24 mouse cellular contexts compared by ENCODE assay signal in the genomic region with DNA sequence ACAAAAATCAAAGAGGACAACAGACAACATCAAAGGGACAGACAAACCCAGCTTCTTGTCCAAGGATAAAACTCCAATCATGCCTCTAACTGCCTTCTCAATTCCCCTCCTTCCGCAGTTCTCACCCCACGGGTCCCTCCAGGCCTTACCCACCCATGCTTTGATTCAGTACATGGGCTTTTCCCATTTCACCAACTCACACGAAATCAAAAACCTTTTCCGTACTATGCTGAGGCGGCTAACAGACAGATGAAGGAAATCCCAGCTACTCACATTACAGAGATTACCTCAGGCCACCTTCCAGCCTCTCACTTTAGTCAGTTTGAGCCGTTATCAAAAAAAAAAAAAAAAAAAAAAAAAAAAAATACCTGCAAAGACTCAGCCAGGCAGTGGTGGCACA.
DNase-seq lines count a peak whose midpoint lies in the region; ATAC-seq and TF ChIP-seq lines count a peak whose summit lies in the region.
"Had no signal": no experiment of that assay in that cellular context is flagged by ENCODE, and none has a peak within 500 bp of the region (broad histone marks: within the 10 kb centered on the region; RNA-seq: fewer than 3 reads in every experiment).

No protein-coding gene starts in this region.

- no peak for DNase-seq in heart, adult 9 months (ENCODE audit: low spot score in 2 of 2)
- no peak for DNase-seq in liver, embryonic 11.5 days (ENCODE audit: low spot score)
- DNase-seq in liver, postnatal 0 days, result no peak
- no peak for DNase-seq in heart, postnatal 0 days (ENCODE audit: low spot score)
- DNase-seq in kidney, postnatal 10 days, result no peak
- DNase-seq: adrenal gland, postnatal 25 days; cerebellum, adult 11-12 months; cerebellum, adult 9-11 months; gastrocnemius, postnatal 25 days; kidney, adult 2 months; layer of hippocampus, postnatal 36 days; left cerebral cortex, postnatal 4 days; lung, adult 2 months; lung, postnatal 10 days; midbrain, embryonic 14.5 days; spleen, adult 18-20 months had no signal

- no peak overlapping the region for H3K4me3 ChIP-seq in heart, embryonic 11.5 days (ENCODE audit: low read depth, low read length)
- no peak overlapping the region for H3K4me3 ChIP-seq in liver, embryonic 11.5 days (ENCODE audit: low read depth, low read length)
- H3K4me3 ChIP-seq in liver, postnatal 0 days (ENCODE audit: low read depth, low read length), result no peak overlapping the region
- H3K4me3 ChIP-seq in heart, postnatal 0 days (ENCODE audit: low read depth, low read length), result no peak overlapping the region
- H3K4me3 ChIP-seq in liver, embryonic 16.5 days (ENCODE audit: low read depth, low read length), result no peak overlapping the region
- H3K4me3 ChIP-seq in intestine, embryonic 16.5 days (ENCODE audit: low read length), result no peak overlapping the region
- H3K4me3 ChIP-seq: embryonic facial prominence, embryonic 13.5 days; forebrain, embryonic 10.5 days; forebrain, embryonic 15.5 days had no signal

- WGBS in heart, embryonic 11.5 days (ENCODE audit: insufficient replicate concordance), result 65% methylated on average over 6 of the region's 6 CpGs
- 77% methylated on average over 6 of the region's 6 CpGs for WGBS in liver, embryonic 11.5 days
- WGBS in liver, postnatal 0 days (ENCODE audit: insufficient replicate concordance), result 76% methylated on average over 6 of the region's 6 CpGs
- WGBS in heart, postnatal 0 days, result 67% methylated on average over 6 of the region's 6 CpGs
- WGBS in liver, embryonic 16.5 days (ENCODE audit: insufficient replicate concordance), result 56% methylated on average over 6 of the region's 6 CpGs
- whole genome bisulfite sequencing in intestine, embryonic 16.5 days, result 86% methylated on average over 6 of the region's 6 CpGs

- TF ChIP-seq EP300 in liver, postnatal 0 days (IDR thresholded peaks at IDR 0.05; ENCODE audit: low read depth), result no peak
- no peak for TF ChIP-seq EP300 in heart, postnatal 0 days (IDR thresholded peaks at IDR 0.05; ENCODE audit: low read depth)

- H3K4me2 ChIP-seq in heart, embryonic 11.5 days, result peak overlapping the region; percentile 41; the same call in 1 of the 2 replicates
- H3K4me2 ChIP-seq in liver, embryonic 11.5 days, result peak overlapping the region; percentile 37
- H3K4me2 ChIP-seq in liver, postnatal 0 days (ENCODE audit: low read depth, low read length), result no peak overlapping the region
- no peak overlapping the region for H3K4me2 ChIP-seq in heart, postnatal 0 days (ENCODE audit: low read depth, low read length)
- H3K4me2 ChIP-seq in liver, embryonic 16.5 days (ENCODE audit: low read depth, low read length), result 0 out of 2 replicates have a peak overlapping the region, but pooled peaks have one; percentile 36
- H3K4me2 ChIP-seq in intestine, embryonic 16.5 days (ENCODE audit: low read depth, low read length), result no peak overlapping the region
- H3K4me2 ChIP-seq: embryonic facial prominence, embryonic 13.5 days; forebrain, embryonic 15.5 days; hindbrain, embryonic 14.5 days had no signal

- ATAC-seq in heart, embryonic 11.5 days (replicated peaks; ENCODE audit: insufficient number of reproducible peaks, low FRiP score, low TSS enrichment), result no peak
- ATAC-seq in liver, embryonic 11.5 days (replicated peaks; ENCODE audit: low FRiP score), result no peak
- ATAC-seq in liver, postnatal 0 days, result no peak
- no peak for ATAC-seq in heart, postnatal 0 days (ENCODE audit: insufficient read depth, low read depth)
- no peak for ATAC-seq in liver, embryonic 16.5 days (ENCODE audit: low read depth)
- ATAC-seq in intestine, embryonic 16.5 days, result no peak
- ATAC-seq: forebrain, embryonic 15.5 days had no signal

- no peaks in the 10 kb centered on the region for H3K9me3 ChIP-seq in heart, embryonic 11.5 days (replicated peaks; ENCODE audit: control insufficient read depth, low read length)
- H3K9me3 ChIP-seq in liver, embryonic 11.5 days (ENCODE audit: control insufficient read depth, low read length), result no peaks in the 10 kb centered on the region
- H3K9me3 ChIP-seq in liver, postnatal 0 days (ENCODE audit: low read length), result no peaks in the 10 kb centered on the region
- no peaks in the 10 kb centered on the region for H3K9me3 ChIP-seq in heart, postnatal 0 days (replicated peaks; ENCODE audit: control insufficient read depth, low read length)
- no peaks in the 10 kb centered on the region for H3K9me3 ChIP-seq in liver, embryonic 16.5 days (replicated peaks; ENCODE audit: control insufficient read depth, low read length)
- H3K9me3 ChIP-seq in intestine, embryonic 16.5 days (ENCODE audit: control insufficient read depth, low read length), result no peaks in the 10 kb centered on the region
- H3K9me3 ChIP-seq: embryonic facial prominence, embryonic 13.5 days; forebrain, embryonic 10.5 days; forebrain, embryonic 15.5 days had no signal

- H3K36me3 ChIP-seq in heart, embryonic 11.5 days (ENCODE audit: control insufficient read depth, insufficient read depth, low read length), result no peaks in the 10 kb centered on the region
- H3K36me3 ChIP-seq in liver, embryonic 11.5 days (ENCODE audit: control insufficient read depth, insufficient read depth, low read length), result no peaks in the 10 kb centered on the region
- no peaks in the 10 kb centered on the region for H3K36me3 ChIP-seq in liver, postnatal 0 days (replicated peaks; ENCODE audit: insufficient read depth, low read length)
- H3K36me3 ChIP-seq in heart, postnatal 0 days (replicated peaks; ENCODE audit: control insufficient read depth, insufficient read depth, low read length), result no peaks in the 10 kb centered on the region
- no peaks in the 10 kb centered on the region for H3K36me3 ChIP-seq in liver, embryonic 16.5 days (ENCODE audit: control insufficient read depth, insufficient read depth)
- H3K36me3 ChIP-seq in intestine, embryonic 16.5 days (ENCODE audit: control insufficient read depth, insufficient read depth, low read length), result no peaks in the 10 kb centered on the region
- H3K36me3 ChIP-seq: embryonic facial prominence, embryonic 13.5 days; forebrain, embryonic 10.5 days; forebrain, embryonic 15.5 days had no signal

- H3K9ac ChIP-seq in heart, embryonic 11.5 days (ENCODE audit: low read depth, low read length), result no peak overlapping the region
- no peak overlapping the region for H3K9ac ChIP-seq in liver, embryonic 11.5 days (ENCODE audit: low read depth, low read length)
- no peak overlapping the region for H3K9ac ChIP-seq in liver, postnatal 0 days (replicated peaks)
- no peak overlapping the region for H3K9ac ChIP-seq in heart, postnatal 0 days (replicated peaks; ENCODE audit: low read depth, low read length)
- no peak overlapping the region for H3K9ac ChIP-seq in liver, embryonic 16.5 days (ENCODE audit: low read depth, low read length)
- no peak overlapping the region for H3K9ac ChIP-seq in intestine, embryonic 16.5 days (ENCODE audit: low read depth, low read length)
- H3K9ac ChIP-seq: embryonic facial prominence, embryonic 13.5 days; forebrain, embryonic 15.5 days; hindbrain, embryonic 14.5 days had no signal

- H3K27me3 ChIP-seq in heart, embryonic 11.5 days (ENCODE audit: control insufficient read depth, insufficient read depth, low read length), result no peaks in the 10 kb centered on the region
- no peaks in the 10 kb centered on the region for H3K27me3 ChIP-seq in liver, embryonic 11.5 days (replicated peaks; ENCODE audit: control insufficient read depth, insufficient read depth, low read length)
- H3K27me3 ChIP-seq in liver, postnatal 0 days (ENCODE audit: insufficient read depth, low read length), result no peaks in the 10 kb centered on the region
- H3K27me3 ChIP-seq in heart, postnatal 0 days (ENCODE audit: control insufficient read depth, insufficient read depth, low read length), result no peaks in the 10 kb centered on the region
- no peaks in the 10 kb centered on the region for H3K27me3 ChIP-seq in liver, embryonic 16.5 days (ENCODE audit: control insufficient read depth, insufficient read depth, low read depth, low read length)
- H3K27me3 ChIP-seq in intestine, embryonic 16.5 days (replicated peaks; ENCODE audit: control insufficient read depth, insufficient read depth, low read length), result no peaks in the 10 kb centered on the region
- H3K27me3 ChIP-seq: embryonic facial prominence, embryonic 13.5 days; forebrain, embryonic 15.5 days had no signal

- H3K4me1 ChIP-seq in heart, embryonic 11.5 days (ENCODE audit: control insufficient read depth, insufficient read depth, low read length), result peaks cover 19% of the 10 kb centered on the region
- H3K4me1 ChIP-seq in liver, embryonic 11.5 days (replicated peaks; ENCODE audit: control insufficient read depth, insufficient read depth, low read length), result peaks cover 22% of the 10 kb centered on the region
- peaks cover 23% of the 10 kb centered on the region for H3K4me1 ChIP-seq in liver, postnatal 0 days (ENCODE audit: insufficient read depth)
- peaks cover 26% of the 10 kb centered on the region for H3K4me1 ChIP-seq in heart, postnatal 0 days (ENCODE audit: control insufficient read depth, insufficient read depth)
- peaks cover 12% of the 10 kb centered on the region for H3K4me1 ChIP-seq in liver, embryonic 16.5 days (ENCODE audit: control insufficient read depth, low read depth, low read length)
- H3K4me1 ChIP-seq in intestine, embryonic 16.5 days (ENCODE audit: control insufficient read depth, insufficient read depth, low read length), result no peaks in the 10 kb centered on the region
- H3K4me1 ChIP-seq: embryonic facial prominence, embryonic 13.5 days; forebrain, embryonic 15.5 days had no signal

- TF ChIP-seq CTCF in liver, postnatal 0 days (IDR thresholded peaks at IDR 0.05; ENCODE audit: low read depth), result no peak
- no peak for TF ChIP-seq CTCF in heart, postnatal 0 days (IDR thresholded peaks at IDR 0.05; ENCODE audit: low read depth)

- peak overlapping the region; percentile 69 for H3K27ac ChIP-seq in heart, embryonic 11.5 days (ENCODE audit: low read depth, low read length)
- H3K27ac ChIP-seq in liver, embryonic 11.5 days (ENCODE audit: low read depth, low read length), result no peak overlapping the region
- no peak overlapping the region for H3K27ac ChIP-seq in liver, postnatal 0 days (ENCODE audit: low read depth)
- peak overlapping the region; percentile 62 for H3K27ac ChIP-seq in heart, postnatal 0 days (ENCODE audit: low read depth)
- H3K27ac ChIP-seq in liver, embryonic 16.5 days (ENCODE audit: low read length), result no peak overlapping the region
- no peak overlapping the region for H3K27ac ChIP-seq in intestine, embryonic 16.5 days (ENCODE audit: low read length)
- H3K27ac ChIP-seq: embryonic facial prominence, embryonic 13.5 days; forebrain, embryonic 10.5 days; forebrain, embryonic 15.5 days; hindbrain, embryonic 14.5 days; macrophage had no signal

Comparison
In these comparisons a context has a peak if more than half of its experiments do, and no peak if none do; other contexts are left out.
1. H3K4me2 ChIP-seq: peak in heart, embryonic 11.5 days (single experiment), liver, embryonic 11.5 days (single experiment) and liver, embryonic 16.5 days (single experiment); none in liver, postnatal 0 days (single experiment), heart, postnatal 0 days (single experiment) and intestine, embryonic 16.5 days (single experiment).
2. H3K27ac ChIP-seq: peak in heart, embryonic 11.5 days (single experiment) and heart, postnatal 0 days (single experiment); none in liver, embryonic 11.5 days (single experiment), liver, postnatal 0 days (single experiment), liver, embryonic 16.5 days (single experiment) and intestine, embryonic 16.5 days (single experiment).